Mouse (Mus musculus) megakaryocyte-erythroid progenitor cell, adult 5-6 weeks (primary cell): ENCODE results near the gene Elmo1. TPM values are rescaled to one million over a fixed set of nuclear protein-coding genes. Genes with fewer than 3 reads are reported as not detected.

Experiments used
- ATAC-seq: replicated peaks from 2 replicates; pipeline ENCODE4 v1.8.0; 2016; ENCODE audit warnings: mild to moderate bottlenecking, inconsistent platforms; ENCODE audit not compliant: severe bottlenecking, poor library complexity, low FRiP score, low TSS enrichment
- total RNA-seq, 2 experiments: library from RNA; stranded (forward) in 1 of 2; stranded (reverse) in 1 of 2; fragments of 200-1000, 215-1000 nt in 1 of 2; fragments of >200 nt in 1 of 2; fragmentation: Nextera tagmentation in 1 of 2; gene quantifications; 2 replicates each; pipeline ENCODE4 v1.2.3; 2014 to 2017

The Elmo1 gene
- total RNA-seq, 2 experiments from 2014 or later, result 13.0 to 23.4 TPM

DNA sequence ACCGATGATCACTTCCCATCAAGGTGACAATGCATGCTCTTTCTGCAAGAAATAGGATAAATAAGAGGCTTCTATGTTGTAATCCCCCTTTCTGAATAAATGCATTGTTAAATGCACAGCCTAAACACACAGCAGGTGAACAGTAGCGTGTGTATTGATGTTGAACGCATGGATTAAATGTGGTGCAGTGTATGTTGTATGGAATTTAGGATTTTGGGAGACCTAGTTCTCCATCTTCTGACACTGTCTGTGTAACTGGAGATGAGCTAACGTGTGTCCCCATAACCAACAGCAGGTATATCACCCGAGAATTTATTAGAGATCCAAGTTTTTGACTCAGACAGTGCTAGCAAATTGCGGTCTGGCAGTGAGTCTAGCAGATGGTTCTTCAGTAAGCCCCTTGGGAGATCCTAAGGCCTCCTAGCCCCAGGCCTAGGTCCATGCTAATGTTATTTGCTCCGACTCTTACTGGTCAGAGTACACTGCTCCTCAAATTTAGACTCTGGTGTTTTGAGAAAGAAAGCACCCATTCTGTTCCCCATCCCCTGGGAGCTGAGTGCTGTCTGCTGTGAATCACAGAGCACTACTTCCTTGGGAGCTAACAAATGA, 245.6 kb downstream of the Elmo1 start:
- ATAC-seq, result no peak

DNA sequence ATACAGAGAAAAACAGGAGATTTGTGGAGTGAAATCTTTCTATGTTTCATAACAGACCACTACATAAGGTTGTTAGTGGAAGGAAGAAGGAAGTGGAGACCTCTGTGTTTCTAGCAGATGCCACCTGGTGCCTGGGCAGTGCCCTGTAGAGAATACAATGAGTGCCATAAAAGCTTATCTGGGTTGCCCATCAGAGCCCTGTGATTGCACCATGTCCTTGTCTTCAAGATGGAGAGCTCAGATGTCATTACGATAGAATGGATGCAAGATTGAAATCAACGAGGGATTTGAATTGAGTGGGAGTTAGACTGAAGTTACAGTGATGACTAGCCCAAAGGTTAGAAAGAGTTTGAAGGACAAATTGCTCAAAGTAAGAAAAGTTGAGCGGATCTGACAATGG, 252.5 kb downstream of the Elmo1 start:
- no peak for ATAC-seq

DNA sequence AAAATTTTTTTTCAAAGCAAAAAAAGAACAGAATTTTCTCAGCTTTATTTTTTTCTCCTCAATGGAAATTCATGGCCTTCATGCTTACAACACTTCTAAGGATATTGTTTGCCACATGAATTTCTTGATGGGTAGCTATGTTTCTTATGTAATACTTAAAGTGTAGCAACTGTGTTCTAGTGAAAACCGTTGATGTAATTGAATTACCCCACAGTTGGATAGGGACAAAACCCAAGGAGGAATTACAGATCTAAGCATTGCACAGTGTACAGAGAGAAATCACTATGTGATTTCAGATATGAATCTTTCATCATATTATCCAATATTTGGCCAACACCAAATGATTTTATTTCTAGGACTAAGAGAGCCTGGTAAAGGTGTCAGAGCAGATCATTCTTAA, 259.4 kb downstream of the Elmo1 start:
- ATAC-seq, result no peak

DNA sequence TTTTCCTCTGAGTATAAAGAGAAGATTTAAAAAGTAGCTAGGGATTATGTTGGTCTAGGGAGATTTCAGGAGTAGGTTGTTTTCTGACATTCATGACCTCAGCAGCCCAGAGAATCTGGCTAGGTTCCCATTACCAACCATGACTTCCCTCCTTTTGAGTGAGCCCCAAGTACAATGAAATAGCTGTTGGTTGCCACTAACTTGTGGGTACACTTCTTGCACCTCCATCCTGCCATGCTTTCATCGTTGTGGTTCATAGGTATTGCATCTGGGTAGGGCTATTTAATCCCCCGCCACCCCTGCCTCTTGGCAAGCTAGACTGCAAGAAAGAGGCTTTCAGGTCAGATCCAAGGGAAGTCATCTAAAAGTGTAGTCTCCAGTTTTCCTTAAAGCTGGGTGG, 262.2 kb downstream of the Elmo1 start:
- no peak for ATAC-seq

DNA sequence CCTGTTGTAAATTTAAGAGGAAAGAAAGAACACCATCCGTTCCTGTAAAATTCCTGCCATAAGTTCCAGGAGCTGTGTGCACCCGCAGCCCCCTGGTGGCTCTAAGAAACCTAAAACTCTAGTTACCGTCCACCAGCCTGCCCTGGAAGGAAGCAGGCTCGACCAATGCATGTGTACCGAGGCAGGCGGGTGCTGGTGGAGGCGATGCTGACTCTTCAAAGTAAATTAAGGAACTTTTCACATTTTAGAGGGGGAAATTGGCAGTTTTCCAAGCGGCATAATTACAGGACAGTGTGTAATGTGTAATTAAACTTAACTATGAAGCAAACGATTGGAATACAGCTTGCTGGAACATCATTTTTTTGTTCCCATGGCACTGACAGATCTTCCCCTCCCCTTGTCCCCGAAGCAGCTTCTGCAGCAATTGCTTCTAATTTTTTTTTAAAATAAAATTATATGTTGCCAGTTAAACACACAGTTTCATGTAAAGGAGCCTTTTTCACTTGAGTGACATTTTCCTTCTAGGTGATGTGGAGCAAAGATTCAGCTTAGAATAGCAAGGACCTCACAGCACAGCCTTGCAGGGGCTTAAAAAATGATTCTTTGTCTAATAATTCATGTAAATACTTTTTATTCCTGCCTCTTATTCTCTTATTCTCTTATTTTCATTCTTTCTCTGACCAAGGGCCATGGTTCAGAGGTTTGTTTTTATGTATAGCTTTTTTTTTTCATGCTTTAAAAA, 263.6 kb downstream of the Elmo1 start:
- ATAC-seq, result no peak

DNA sequence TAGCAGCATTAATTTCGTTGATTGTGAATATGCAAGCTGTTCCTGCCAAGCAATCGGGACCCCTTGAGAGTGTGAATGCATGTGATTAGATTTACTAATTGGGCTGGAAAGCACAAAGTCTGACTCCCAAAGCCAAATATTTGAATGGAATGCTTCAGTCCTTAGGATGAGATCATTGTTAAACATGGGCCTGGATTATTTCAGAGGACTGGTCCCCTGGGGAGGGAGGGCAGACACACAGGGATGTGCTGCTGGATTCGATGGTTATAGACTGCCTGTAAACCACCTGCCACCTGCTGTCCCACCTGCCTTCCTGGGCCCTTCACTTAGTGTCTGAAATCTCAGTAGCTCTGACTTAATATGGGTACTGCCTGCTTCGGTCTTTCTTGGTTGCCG, 264.2 kb downstream of the Elmo1 start:
- ATAC-seq, result no peak

DNA sequence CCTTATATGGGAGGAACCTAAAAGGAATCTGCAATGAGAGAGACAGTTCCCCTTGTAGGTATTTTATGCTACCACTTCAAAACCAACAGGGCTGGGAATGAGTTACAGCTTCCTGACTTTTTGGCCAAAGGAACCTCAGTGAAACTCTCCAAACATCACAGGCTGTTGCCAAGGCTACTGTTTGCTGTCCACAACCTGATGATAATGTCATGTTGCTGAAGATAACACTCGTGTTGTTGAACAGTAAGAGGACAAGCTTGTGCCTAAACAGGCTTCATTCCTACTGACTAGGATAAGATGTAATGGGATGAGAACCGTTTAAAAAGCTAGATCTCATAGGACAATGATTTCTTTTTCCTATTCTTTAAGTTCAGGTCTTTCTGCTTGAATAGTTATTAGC, 272.1 kb downstream of the Elmo1 start:
- no peak for ATAC-seq

DNA sequence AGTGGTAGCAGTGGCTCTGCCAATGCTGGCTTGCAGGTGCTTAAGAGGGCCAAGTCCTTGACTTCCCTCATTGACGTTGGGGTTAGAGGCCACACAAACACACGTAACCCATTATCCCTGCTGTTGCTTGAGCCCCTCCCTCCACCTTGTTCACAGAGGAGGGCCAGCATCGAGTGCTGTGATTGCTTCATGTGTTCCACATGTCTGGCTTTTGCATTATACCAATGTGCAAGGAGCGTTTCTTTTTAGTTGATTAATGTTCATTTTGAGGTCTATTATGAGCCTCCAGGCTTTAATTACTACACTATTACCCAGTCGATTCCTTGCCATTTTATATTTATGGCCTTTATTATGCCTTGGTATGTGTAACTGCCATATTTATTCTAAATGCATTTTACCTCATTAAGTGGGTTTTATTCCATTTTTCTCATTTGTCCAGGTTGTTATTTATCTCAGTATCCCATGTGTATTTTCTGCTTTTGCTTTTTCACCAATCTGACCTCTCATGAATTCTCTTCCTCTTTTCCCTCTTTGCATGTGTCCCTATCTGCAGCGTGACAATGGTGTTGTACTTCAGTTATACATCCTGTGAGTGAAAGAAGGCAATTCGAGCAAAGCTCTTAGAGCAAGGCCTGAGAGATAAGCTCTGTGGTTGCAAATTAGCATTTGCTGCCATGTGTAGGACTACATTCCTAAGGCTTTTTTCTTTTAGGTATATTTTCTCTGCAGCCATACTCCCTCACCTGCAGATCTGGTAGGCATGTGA, 275.6 kb downstream of the Elmo1 start:
- ATAC-seq, result 0 out of 2 replicates have a peak, but pooled peaks have one; percentile 26

DNA sequence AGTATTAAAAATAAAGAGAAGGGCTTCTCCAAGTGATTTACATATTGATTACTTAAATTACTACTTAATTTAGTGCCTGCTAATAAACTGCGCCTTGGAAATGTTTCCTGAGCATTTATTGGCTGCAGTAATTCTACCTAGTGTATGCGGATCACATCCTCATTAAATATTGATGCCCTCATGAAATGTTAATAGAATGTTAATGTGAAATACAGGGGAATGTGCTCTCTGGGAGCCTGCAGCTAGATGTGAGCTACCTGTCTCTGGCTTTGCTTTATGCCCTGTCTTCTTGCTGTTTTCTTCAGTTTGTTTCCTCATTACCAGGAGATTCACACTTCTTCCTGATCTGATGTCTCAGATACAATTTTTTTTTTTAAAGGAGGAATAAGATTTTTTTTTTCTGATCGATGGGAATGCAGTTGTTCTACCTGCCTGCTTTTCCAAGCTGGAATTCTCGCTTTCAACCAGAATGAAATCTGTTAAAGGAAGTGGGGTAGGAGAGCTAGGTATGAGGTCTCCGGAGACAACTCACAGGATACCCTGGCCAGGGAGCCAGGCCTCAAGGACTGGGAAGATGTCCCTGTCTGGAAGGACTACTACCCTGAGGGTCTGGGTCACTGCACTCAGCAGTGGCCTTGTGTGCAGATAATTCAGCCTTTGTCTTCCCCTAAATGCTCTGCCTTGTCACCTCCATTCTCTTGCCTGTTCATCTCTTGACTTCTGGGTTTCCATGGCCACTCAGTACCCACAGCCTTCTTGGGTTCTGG, 279.8 kb downstream of the Elmo1 start:
- no peak for ATAC-seq

DNA sequence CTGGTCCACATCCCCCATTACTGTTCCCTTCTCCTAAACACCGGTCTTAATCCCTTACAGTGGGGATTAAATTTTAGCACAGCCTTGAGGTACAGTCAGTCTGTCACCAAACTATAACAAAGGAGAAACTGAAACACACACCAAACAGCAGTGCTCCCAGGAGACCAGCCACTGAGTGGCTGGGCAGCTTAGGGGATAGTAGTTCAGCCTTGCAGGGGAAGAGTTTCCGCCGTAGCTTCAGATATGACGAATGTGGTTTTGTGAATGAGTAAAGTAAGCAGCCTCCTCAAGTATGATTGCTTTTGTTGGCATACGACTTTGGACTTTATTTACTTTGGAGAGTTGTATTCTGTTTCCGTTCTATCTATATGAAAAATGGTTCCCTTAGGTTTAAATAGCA, 281.1 kb downstream of the Elmo1 start:
- no peak for ATAC-seq

DNA sequence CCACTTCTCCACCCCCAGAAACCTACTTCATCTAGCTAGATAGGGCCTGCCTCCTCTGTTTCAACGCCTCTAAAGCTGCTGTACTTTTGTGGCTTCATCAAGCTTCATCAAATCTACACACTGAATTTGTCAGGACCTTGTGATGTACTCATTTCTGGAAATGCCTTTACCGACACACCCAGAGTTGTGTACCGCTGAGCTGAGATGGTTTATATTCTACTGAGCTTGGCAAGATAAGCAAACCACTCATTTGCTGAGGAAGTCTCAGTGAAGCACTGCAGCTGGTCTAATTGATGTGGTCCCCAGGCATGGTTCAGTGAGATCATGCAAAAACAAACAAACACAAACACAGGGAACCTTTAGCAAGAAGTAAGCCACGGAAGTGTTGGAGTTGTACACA, 281.9 kb downstream of the Elmo1 start:
- ATAC-seq, result no peak

DNA sequence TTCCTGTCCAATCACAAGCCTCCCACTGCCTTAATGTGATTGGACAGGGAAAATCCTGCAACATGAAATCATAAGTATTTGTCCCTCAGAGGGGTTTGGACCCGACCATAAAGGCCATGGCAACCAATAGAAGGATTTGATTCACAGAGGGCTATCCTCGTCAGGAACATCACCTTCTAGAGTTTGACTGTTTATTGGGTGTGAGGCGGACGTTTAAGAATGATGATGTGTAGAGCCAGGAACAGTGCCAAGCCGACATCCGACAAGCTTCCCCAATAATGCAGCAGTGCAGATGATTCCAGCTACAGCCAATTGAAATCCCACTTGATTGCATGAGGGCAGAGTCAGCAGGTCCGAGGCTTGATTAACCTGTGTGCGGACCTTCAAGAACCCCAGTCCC, 288.5 kb downstream of the Elmo1 start:
- no peak for ATAC-seq

DNA sequence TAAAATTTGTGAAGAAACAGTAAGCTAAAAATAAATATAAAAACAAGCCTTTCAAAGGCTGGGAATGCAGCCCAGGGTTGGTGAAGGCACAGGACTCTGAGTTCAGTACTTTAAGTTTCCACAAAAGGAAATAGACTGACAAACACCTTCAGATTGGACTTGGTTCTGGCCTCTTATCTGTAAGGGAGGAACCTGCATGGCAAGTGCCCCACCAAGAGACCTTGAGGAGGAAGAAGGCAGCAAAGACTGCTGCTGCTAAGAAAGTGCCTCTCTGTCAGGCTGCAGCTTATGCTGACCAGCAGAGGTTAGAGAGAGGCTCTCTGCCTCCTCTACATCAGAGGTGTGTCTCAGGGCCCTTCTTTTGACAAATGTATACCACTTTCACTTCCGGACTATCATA, 293.5 kb downstream of the Elmo1 start:
- no peak for ATAC-seq

DNA sequence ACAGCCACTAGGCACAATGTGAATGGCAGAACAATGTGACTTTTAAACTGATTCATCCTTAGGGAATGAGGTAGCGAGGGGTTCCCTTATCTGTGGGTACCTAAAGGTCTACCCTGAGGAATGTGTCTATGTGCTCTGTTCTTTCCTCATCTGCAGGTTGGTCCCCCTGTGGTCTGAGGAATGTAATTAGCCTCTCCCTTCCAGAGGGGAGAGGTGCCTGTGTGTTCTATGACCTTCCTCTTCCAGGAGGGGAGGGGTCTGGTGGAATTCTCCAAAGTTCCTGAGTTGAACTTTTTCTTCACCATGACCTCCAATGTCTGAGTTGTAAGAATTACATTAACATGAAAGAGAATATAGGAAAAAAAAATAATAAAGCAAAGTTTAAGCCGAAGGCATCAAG, 294.4 kb downstream of the Elmo1 start:
- ATAC-seq, result no peak

DNA sequence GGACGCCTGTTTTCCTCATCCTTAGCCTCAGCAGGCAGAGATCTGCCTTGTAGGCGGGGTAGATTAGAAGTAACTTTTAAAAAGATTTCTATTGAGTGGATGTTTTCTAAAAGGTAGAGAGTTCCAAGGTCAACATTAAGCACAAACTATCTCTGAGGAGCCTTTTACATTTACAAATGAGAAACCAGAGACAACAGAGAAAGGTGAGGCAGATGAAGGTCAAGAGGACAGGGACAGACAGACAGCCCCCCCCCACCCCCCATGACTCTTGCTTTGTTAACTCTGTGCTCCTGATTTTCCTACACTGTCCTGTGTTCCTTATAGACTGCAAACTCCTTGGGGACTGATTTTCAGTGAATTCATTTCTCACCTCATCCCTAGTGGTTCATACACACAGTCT, 295.0 kb downstream of the Elmo1 start:
- ATAC-seq, result no peak

DNA sequence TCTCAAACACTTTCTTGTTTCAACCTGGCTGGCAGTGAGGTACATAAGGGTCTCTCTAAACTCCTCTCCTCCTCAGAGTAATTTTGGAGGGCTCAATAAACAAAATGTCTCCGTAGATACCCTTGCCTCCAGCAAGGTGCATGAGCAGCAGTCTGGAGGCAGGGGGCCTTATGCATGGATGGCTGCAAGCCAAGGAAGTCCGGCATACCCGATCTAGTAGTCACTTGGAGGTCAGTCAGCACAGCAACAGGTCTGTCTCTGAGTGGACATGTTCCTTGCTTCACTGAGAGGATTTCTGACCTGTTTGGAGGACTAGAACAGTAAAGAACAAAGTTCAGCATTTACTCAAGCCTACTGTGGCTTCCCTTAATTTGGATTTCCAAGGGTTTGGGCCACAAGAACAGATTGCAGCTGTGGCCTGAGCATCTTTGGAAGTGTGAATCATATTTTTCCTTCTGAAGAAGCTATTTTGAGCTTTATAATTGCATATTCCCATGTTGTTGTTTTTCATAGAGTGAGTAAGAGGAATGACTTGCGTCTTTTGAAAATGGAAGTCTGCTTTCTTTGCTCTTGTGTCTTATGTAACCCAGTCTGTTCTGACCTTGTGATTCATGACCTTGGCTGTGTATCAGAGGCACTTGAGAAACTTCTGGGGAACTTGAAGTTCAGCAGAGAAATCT, 296.2 kb downstream of the Elmo1 start:
- no peak for ATAC-seq

DNA sequence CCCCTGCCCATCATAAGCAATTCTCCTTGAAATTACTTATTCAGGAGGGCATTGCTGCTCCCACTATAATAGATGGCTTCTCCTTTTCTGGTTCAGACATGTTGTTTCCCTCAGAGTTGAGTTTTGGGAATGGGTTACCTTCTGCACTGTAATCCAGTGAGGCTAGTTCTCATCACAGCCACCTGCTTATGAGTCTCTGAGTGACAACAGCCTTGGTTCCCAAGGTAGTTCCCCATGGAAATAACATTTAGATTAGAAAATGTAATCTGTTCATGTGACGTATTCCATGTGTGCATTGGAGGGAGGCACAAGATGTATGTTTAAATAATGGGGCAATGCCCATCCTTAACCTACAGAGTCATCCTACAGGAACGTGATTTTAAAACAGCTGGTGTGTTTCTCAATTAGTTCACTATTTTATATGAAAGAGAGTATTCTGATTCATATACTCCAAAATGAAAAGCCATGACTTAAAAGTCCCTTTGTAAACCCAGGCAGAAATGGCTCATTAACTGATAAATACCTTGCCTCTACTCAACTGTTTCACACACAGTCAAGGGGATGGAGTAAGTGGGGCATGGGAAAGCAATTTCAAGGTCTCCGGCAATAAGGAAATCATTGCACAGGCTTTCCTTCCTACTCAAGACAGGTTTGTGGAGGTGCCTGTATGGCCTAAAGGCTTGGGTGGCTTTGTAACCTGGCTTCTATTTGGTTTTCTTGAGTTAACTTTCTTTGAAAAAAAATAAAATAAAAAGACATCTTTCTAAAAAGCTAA, 302.6 kb downstream of the Elmo1 start:
- ATAC-seq, result no peak

DNA sequence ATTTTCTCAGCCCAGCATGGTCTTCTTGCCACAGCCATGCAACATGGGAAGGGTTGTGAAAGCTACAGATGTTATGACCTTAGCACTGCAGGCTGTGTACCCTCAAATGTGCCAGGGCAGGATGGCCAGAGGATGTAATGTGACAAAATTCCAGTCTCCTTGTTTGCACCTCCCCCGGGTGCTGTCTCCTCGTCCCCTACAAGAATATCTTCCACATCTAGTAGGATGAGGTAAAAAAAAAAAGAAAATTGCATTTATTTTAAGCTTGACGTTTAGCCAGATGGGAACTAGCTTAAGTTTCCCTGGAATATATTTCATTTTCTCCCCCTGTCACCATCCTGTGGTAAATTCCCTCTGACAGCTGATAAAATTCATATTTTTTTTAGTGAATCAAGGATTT, 307.3 kb downstream of the Elmo1 start:
- ATAC-seq, result no peak

DNA sequence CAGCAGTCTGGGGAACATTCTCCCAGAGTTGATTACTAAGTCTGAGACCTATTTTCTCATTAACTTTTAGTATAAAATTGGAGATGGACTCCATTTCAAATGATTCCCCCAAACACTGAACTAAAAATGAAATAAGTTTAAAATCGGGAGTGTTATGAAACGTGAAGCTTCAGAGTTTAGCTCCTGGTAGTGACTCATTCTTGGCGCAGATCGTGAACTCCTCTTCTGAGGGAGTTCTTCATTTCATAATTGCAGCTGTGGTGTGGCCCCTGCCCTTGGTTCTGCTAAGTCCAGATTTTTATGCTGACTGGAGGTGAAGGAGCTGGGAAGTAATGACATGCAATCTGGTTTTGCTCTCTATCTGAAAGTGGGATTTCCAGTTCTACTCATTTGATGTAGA, 307.9 kb downstream of the Elmo1 start:
- ATAC-seq, result no peak
